27 mouse cellular contexts compared by ENCODE assay signal in the genomic region with DNA sequence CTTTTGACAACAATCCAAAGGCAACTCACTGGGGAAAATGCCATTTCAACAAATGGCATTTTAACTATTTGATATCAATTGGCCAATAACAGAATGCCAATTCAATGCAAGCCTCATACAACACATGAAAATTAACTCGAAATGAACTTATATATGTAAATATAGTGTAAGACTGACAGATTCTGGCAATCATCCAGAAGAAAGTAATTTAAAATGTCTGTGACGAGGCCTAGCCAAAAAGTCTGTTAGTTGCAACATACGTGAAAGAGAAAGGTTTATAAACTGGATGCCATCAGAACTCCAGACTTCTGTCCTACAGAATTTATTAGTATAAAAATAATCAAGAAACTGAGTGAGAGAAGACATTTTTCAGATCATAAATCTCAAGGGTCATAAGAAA.
DNase-seq lines count a peak whose midpoint lies in the region; ATAC-seq and TF ChIP-seq lines count a peak whose summit lies in the region.
"Had no signal": no experiment of that assay in that cellular context is flagged by ENCODE, and none has a peak within 500 bp of the region (broad histone marks: within the 10 kb centered on the region; RNA-seq: fewer than 3 reads in every experiment).

No protein-coding gene starts in this region.

- no peak overlapping the region for H3K4me3 ChIP-seq in forebrain, embryonic 13.5 days
- no peak overlapping the region for H3K4me3 ChIP-seq in forebrain, postnatal 0 days (ENCODE audit: low read depth, low read length)
- H3K4me3 ChIP-seq in hindbrain, postnatal 0 days (ENCODE audit: low read length): no peak overlapping the region
- H3K4me3 ChIP-seq in hindbrain, embryonic 16.5 days (ENCODE audit: low read length): no peak overlapping the region
- no peak overlapping the region for H3K4me3 ChIP-seq in lung, postnatal 0 days (ENCODE audit: low read depth, low read length)
- H3K4me3 ChIP-seq: embryonic facial prominence, embryonic 13.5 days; heart, adult 2 months; heart, embryonic 10.5 days; heart, embryonic 13.5 days; intestine, embryonic 15.5 days had no signal

- H3K36me3 ChIP-seq in forebrain, embryonic 13.5 days (ENCODE audit: poor library complexity, severe bottlenecking): no peaks in the 10 kb centered on the region
- H3K36me3 ChIP-seq in forebrain, postnatal 0 days (ENCODE audit: insufficient read depth): no peaks in the 10 kb centered on the region
- H3K36me3 ChIP-seq in hindbrain, postnatal 0 days (ENCODE audit: insufficient read depth, low read length): no peaks in the 10 kb centered on the region
- no peaks in the 10 kb centered on the region for H3K36me3 ChIP-seq in hindbrain, embryonic 16.5 days (ENCODE audit: control insufficient read depth, insufficient read depth, low read length)
- H3K36me3 ChIP-seq in lung, postnatal 0 days (ENCODE audit: insufficient read depth, low read length): no peaks in the 10 kb centered on the region
- H3K36me3 ChIP-seq: embryonic facial prominence, embryonic 13.5 days; G1E; heart, embryonic 10.5 days; heart, embryonic 13.5 days; intestine, embryonic 15.5 days had no signal

- no peaks in the 10 kb centered on the region for H3K4me1 ChIP-seq in forebrain, embryonic 13.5 days
- H3K4me1 ChIP-seq in forebrain, postnatal 0 days (ENCODE audit: insufficient read depth): no peaks in the 10 kb centered on the region
- no peaks in the 10 kb centered on the region for H3K4me1 ChIP-seq in hindbrain, postnatal 0 days (ENCODE audit: insufficient read depth, low read length)
- H3K4me1 ChIP-seq in hindbrain, embryonic 16.5 days (ENCODE audit: control insufficient read depth, insufficient read depth, low read depth, low read length): no peaks in the 10 kb centered on the region
- H3K4me1 ChIP-seq in lung, postnatal 0 days (ENCODE audit: insufficient read depth, low read depth, low read length): no peaks in the 10 kb centered on the region
- H3K4me1 ChIP-seq: embryonic facial prominence, embryonic 13.5 days; heart, embryonic 10.5 days; heart, embryonic 13.5 days; intestine, embryonic 15.5 days had no signal

- H3K27me3 ChIP-seq in forebrain, embryonic 13.5 days: no peaks in the 10 kb centered on the region
- no peaks in the 10 kb centered on the region for H3K27me3 ChIP-seq in forebrain, postnatal 0 days (ENCODE audit: insufficient read depth, low read length)
- H3K27me3 ChIP-seq in hindbrain, postnatal 0 days (ENCODE audit: insufficient read depth, low read length): no peaks in the 10 kb centered on the region
- H3K27me3 ChIP-seq in hindbrain, embryonic 16.5 days (replicated peaks; ENCODE audit: control insufficient read depth, insufficient read depth, low read length): no peaks in the 10 kb centered on the region
- H3K27me3 ChIP-seq in lung, postnatal 0 days (replicated peaks; ENCODE audit: insufficient read depth, low read length): no peaks in the 10 kb centered on the region
- H3K27me3 ChIP-seq: CH12.LX; embryonic facial prominence, embryonic 13.5 days; heart, embryonic 13.5 days; intestine, embryonic 15.5 days; Patski had no signal

- H3K9me3 ChIP-seq in forebrain, embryonic 13.5 days (replicated peaks): no peaks in the 10 kb centered on the region
- H3K9me3 ChIP-seq in forebrain, postnatal 0 days (ENCODE audit: low read length): no peaks in the 10 kb centered on the region
- H3K9me3 ChIP-seq in hindbrain, postnatal 0 days (ENCODE audit: low read length): no peaks in the 10 kb centered on the region
- H3K9me3 ChIP-seq in hindbrain, embryonic 16.5 days (ENCODE audit: control insufficient read depth, low read length): no peaks in the 10 kb centered on the region
- no peaks in the 10 kb centered on the region for H3K9me3 ChIP-seq in lung, postnatal 0 days (ENCODE audit: low read length)
- H3K9me3 ChIP-seq: embryonic facial prominence, embryonic 13.5 days; G1E; heart, embryonic 10.5 days; heart, embryonic 13.5 days; intestine, embryonic 15.5 days had no signal

- H3K9ac ChIP-seq in forebrain, embryonic 13.5 days: no peak overlapping the region
- H3K9ac ChIP-seq in forebrain, postnatal 0 days: no peak overlapping the region
- H3K9ac ChIP-seq in hindbrain, postnatal 0 days (replicated peaks; ENCODE audit: low read length): no peak overlapping the region
- no peak overlapping the region for H3K9ac ChIP-seq in hindbrain, embryonic 16.5 days (ENCODE audit: low read depth, low read length)
- no peak overlapping the region for H3K9ac ChIP-seq in lung, postnatal 0 days (replicated peaks; ENCODE audit: low read depth)
- H3K9ac ChIP-seq: embryonic facial prominence, embryonic 13.5 days; heart, embryonic 13.5 days; hindbrain, embryonic 14.5 days; intestine, embryonic 15.5 days had no signal

- TF ChIP-seq CTCF in forebrain, postnatal 0 days (IDR thresholded peaks at IDR 0.05; ENCODE audit: low read depth): no peak
- no peak for TF ChIP-seq CTCF in hindbrain, postnatal 0 days (IDR thresholded peaks at IDR 0.05; ENCODE audit: low read depth)
- no peak for TF ChIP-seq CTCF in lung, postnatal 0 days (IDR thresholded peaks at IDR 0.05)

- no peak overlapping the region for H3K4me2 ChIP-seq in forebrain, embryonic 13.5 days
- no peak overlapping the region for H3K4me2 ChIP-seq in forebrain, postnatal 0 days (ENCODE audit: low read depth)
- no peak overlapping the region for H3K4me2 ChIP-seq in hindbrain, postnatal 0 days (ENCODE audit: low read depth, low read length)
- no peak overlapping the region for H3K4me2 ChIP-seq in hindbrain, embryonic 16.5 days (ENCODE audit: low read length)
- H3K4me2 ChIP-seq in lung, postnatal 0 days (replicated peaks; ENCODE audit: low read depth, low read length): no peak overlapping the region
- H3K4me2 ChIP-seq: embryonic facial prominence, embryonic 13.5 days; heart, embryonic 13.5 days; hindbrain, embryonic 14.5 days; intestine, embryonic 15.5 days had no signal

- intact Hi-C loops in left cerebral cortex, postnatal 14 days (cut with DNase I): no loop called here

- 0 out of 2 replicates have a peak, but pooled peaks have one; percentile 36 for ATAC-seq in forebrain, embryonic 13.5 days
- ATAC-seq in forebrain, postnatal 0 days: no peak
- no peak for ATAC-seq in hindbrain, postnatal 0 days
- ATAC-seq in hindbrain, embryonic 16.5 days: no peak
- no peak for ATAC-seq in lung, postnatal 0 days
- ATAC-seq: intestine, embryonic 15.5 days; Patski had no signal

- 77% methylated on average over 3 of the region's 3 CpGs for WGBS in forebrain, embryonic 13.5 days
- 41% methylated on average over 3 of the region's 3 CpGs for WGBS in forebrain, postnatal 0 days
- WGBS in hindbrain, postnatal 0 days: 60% methylated on average over 3 of the region's 3 CpGs
- 71% methylated on average over 3 of the region's 3 CpGs for WGBS in hindbrain, embryonic 16.5 days
- 43% methylated on average over 3 of the region's 3 CpGs for WGBS in lung, postnatal 0 days

- H3K27ac ChIP-seq in forebrain, embryonic 13.5 days: no peak overlapping the region
- H3K27ac ChIP-seq in forebrain, postnatal 0 days (ENCODE audit: low read depth, low read length): no peak overlapping the region
- H3K27ac ChIP-seq in hindbrain, postnatal 0 days: no peak overlapping the region
- H3K27ac ChIP-seq in hindbrain, embryonic 16.5 days (ENCODE audit: low read depth, low read length): no peak overlapping the region
- no peak overlapping the region for H3K27ac ChIP-seq in lung, postnatal 0 days (ENCODE audit: low read length)
- H3K27ac ChIP-seq: embryonic facial prominence, embryonic 13.5 days; heart, adult 2 months; heart, embryonic 10.5 days; heart, embryonic 13.5 days; hindbrain, embryonic 14.5 days; intestine, embryonic 15.5 days had no signal

- no peak for TF ChIP-seq EP300 in lung, postnatal 0 days (IDR thresholded peaks at IDR 0.05)

- no peak for DNase-seq in forebrain, postnatal 0 days
- DNase-seq in hindbrain, postnatal 0 days (ENCODE audit: low spot score): peak; percentile 42
- DNase-seq in lung, postnatal 0 days (ENCODE audit: low spot score): peak; percentile 48
- DNase-seq in lung, postnatal 10 days: no peak
- no peak for DNase-seq in left cerebral cortex, postnatal 14 days (ENCODE audit: low spot score in 2 of 2)
- DNase-seq: adrenal gland, postnatal 10 days; adrenal gland, postnatal 36 days; B cell, adult 2 months; cerebellum, adult 11 months; cerebellum, adult 2 months; cerebellum, adult 9-11 months; cerebellum, postnatal 25 days; gastrocnemius, postnatal 10 days; gastrocnemius, postnatal 36 days; heart, adult 2 months; heart, postnatal 14 days; heart, postnatal 4 days had no signal

Comparison
In these comparisons a context has a peak if more than half of its experiments do, and no peak if none do; other contexts are left out.
1. DNase-seq: peak in hindbrain, postnatal 0 days (single experiment) and lung, postnatal 0 days (single experiment); none in forebrain, postnatal 0 days (single experiment), lung, postnatal 10 days (single experiment) and left cerebral cortex, postnatal 14 days (0 of 2).